Mouse (Mus musculus) ES-E14 (cell line): ENCODE results near the gene Tas2r143. TPM values are rescaled to one million over a fixed set of nuclear protein-coding genes. Genes with fewer than 3 reads are reported as not detected.

ENCODE experiments used
- DNase-seq: peaks from one replicate; pipeline ENCODE4 v3.0.0-alpha.2; 2013; ENCODE audit warnings: low read depth, low spot score
- H3K27ac ChIP-seq: 2 replicates; pipeline ENCODE4 v1.5.1; 2012; ENCODE audit warnings: low read depth, mild to moderate bottlenecking, low read length, moderate library complexity, mixed read lengths; ENCODE audit not compliant: poor library complexity, insufficient read depth, severe bottlenecking
- H3K36me3 ChIP-seq: 2 replicates; pipeline ENCODE4 v1.6.1; 2012; ENCODE audit warnings: mild to moderate bottlenecking, low read length, moderate library complexity, mixed read lengths; ENCODE audit not compliant: control insufficient read depth, poor library complexity, insufficient read depth, severe bottlenecking
- H3K4me1 ChIP-seq, 2 experiments: fragments of 150-350 bp in 1 of 2; sonication (generic) in 1 of 2; 2 replicates each; pipeline ENCODE4 v1.6.1; 2012; ENCODE audit warnings: low read length in 2 of 2, mild to moderate bottlenecking in 1 of 2, mixed read lengths in 1 of 2; ENCODE audit not compliant: control insufficient read depth in 2 of 2, insufficient read depth in 2 of 2, poor library complexity in 1 of 2
- H3K4me3 ChIP-seq, 2 experiments: fragments of 150-350 bp in 1 of 2; sonication (generic) in 1 of 2; 2 replicates each; pipeline ENCODE4 v1.5.1; 2012; ENCODE audit warnings: low read length in 2 of 2, low read depth in 1 of 2, mild to moderate bottlenecking in 1 of 2, mixed read lengths in 1 of 2; ENCODE audit not compliant: insufficient read depth in 1 of 2, poor library complexity in 1 of 2, severe bottlenecking in 1 of 2
- H3K9ac ChIP-seq: 2 replicates; pipeline ENCODE4 v1.6.1; 2012; ENCODE audit warnings: low read depth, mild to moderate bottlenecking, low read length, mixed read lengths; ENCODE audit not compliant: poor library complexity, insufficient read depth, severe bottlenecking
- H3K9me3 ChIP-seq: fragments of 150-350 bp; sonication (generic); 2 replicates; pipeline ENCODE4 v1.6.1; 2012; ENCODE audit warnings: low read depth, mild to moderate bottlenecking, low read length; ENCODE audit not compliant: control insufficient read depth, insufficient read depth
- CHD2 ChIP-seq: IDR thresholded peaks from 2 replicates; pipeline ENCODE4 v1.6.1; 2014; ENCODE audit warnings: mild to moderate bottlenecking, low read depth, low read length, inconsistent platforms
- HCFC1 ChIP-seq: IDR thresholded peaks from 2 replicates; pipeline ENCODE4 v1.6.1; 2012; ENCODE audit warnings: low read length, inconsistent platforms, borderline replicate concordance; ENCODE audit not compliant: insufficient read depth
- MAFK ChIP-seq: IDR thresholded peaks from 2 replicates; pipeline ENCODE4 v1.6.1; 2014; ENCODE audit warnings: mild to moderate bottlenecking, low read depth, low read length, inconsistent platforms; ENCODE audit not compliant: insufficient read depth
- ZC3H11A ChIP-seq: IDR thresholded peaks from 2 replicates; pipeline ENCODE4 v1.6.1; 2012; ENCODE audit warnings: low read depth, mild to moderate bottlenecking, inconsistent platforms, low read length, borderline replicate concordance
- ZNF384 ChIP-seq: IDR thresholded peaks from 2 replicates; pipeline ENCODE4 v1.6.1; 2012; ENCODE audit warnings: low read depth, low read length, inconsistent platforms
- in situ Hi-C, 2 experiments: fragments of 600-800 bp; cut with MboI; formaldehyde crosslinking; loops; one replicate each; pipeline ENCODE4 v1.15.1; 2025; ENCODE audit warnings: low sequenced_read_pairs in 2 of 2, inconsistent platforms in 1 of 2; ENCODE audit not compliant: unreplicated experiment in 2 of 2
- total RNA-seq: library from RNA; depleted of rRNA; stranded (reverse); fragments of 300-350 nt; gene quantifications from 2 replicates; pipeline ENCODE4 v1.2.3, GENCODE M21; 2012

The Tas2r143 gene
- total RNA-seq, 1 experiment = not detected

DNA sequence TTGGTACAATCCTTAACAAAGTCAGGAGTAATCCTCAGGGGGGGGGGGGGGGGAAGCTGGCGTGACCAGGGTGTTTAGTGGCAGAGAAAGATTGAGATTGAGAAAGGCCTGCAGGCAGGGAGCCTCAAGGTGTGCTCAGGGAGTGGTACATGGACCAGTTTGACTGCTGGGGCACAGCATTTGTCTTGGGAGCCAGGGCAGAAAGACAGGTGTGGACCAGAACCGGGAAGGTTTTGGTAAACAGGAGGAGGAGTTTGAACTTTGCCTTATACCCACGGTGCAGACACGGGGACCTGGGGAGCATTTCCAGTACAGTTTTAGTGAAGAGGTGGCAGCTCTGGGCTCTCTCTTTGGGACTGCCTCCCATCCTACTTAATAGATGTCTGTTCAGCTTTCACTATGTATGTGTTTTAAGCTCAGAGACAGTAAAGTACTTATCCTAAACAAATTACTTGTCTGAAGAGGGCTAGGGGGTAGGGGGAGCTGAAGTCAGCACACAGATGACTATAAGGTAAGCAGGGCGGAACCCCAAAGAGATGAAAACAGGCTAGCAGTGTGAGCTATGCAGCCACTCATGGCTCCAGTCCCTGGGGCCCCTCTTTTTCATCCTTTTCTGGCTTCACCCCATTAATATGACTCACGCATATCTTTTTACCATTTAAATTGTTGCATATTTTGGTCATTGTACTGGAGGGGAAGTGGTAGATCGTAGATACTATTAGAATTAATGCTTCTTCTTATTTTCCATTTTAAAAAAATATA, 26.2 kb upstream of the Tas2r143 start:
- Histone ChIP-seq H3K9ac (peak overlapping the region; percentile 49; the same call in 1 of the 2 replicates), H3K27ac (no peak overlapping the region)

DNA sequence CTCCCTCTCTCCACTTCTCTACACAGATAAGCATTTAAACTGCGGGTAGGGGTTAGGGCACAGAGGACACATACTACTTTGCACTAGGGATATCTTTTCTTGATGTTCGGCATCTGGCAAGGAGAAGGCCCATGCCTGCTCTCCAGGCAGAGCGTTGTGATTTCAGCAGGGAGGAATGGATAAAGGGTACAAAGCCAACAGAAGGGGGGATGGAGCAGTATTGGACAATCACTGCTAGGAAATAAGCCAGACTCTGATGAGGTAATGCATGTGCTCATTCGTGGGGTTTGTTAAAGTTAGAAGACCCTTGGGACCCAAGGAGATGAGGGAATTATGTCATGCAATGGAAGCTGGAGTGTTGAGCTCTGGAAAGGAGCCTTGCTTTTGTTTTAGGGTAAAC, 25.3 kb upstream of the Tas2r143 start:
- peaks cover 2 to 4% of the 10 kb centered on the region in 2 experiments; a peak in 2 of 4 replicates for H3K4me1 ChIP-seq
- DNase-seq = no peak
- H3K9ac ChIP-seq = no peak overlapping the region
- H3K27ac ChIP-seq = no peak overlapping the region
- TF ChIP-seq CHD2 (no peak), MAFK (no peak)
- H3K4me3 ChIP-seq = no peak overlapping the region
- no peaks in the 10 kb centered on the region for H3K9me3 ChIP-seq
- no peaks in the 10 kb centered on the region for H3K36me3 ChIP-seq
- in situ Hi-C loops = no loop called here

More for the DNA sequence above, 26.2 kb upstream of the Tas2r143 start:
- Histone ChIP-seq H3K4me3 (peak overlapping the region; percentile 66 to 83), H3K4me1 (peaks cover 2 to 4% of the 10 kb centered on the region in 2 experiments; a peak in 2 of 4 replicates), H3K9me3 (no peaks in the 10 kb centered on the region), H3K36me3 (no peaks in the 10 kb centered on the region)
- TF ChIP-seq ZC3H11A (no peak), HCFC1 (no peak), CHD2 (no peak), MAFK (no peak)
- in situ Hi-C loops = no loop called here
- no peak for DNase-seq

DNA sequence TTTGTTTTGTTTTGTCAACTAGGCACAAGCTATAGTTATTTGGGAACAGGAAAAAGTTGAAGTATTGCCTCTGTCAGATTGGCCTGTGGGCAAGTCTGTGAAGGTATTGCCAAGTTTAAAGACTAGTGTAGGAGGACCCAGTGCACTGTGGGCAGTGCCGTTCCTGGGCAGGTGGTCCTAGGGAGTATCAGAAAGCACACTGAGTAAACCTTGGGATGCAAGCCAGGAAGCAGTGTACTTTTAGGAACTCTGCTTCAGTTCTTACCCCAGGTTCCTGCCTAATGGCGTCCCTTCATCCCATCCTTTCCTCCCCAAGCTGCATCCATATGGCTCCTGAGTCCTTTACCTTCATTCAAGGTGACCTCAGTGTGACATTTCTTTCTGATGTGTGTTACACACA, 24.9 kb upstream of the Tas2r143 start:
- Histone ChIP-seq H3K4me1 (peaks cover 2 to 4% of the 10 kb centered on the region in 2 experiments; a peak in 2 of 4 replicates), H3K27ac (no peak overlapping the region), H3K9ac (no peak overlapping the region), H3K36me3 (no peaks in the 10 kb centered on the region), H3K9me3 (no peaks in the 10 kb centered on the region), H3K4me3 (no peak overlapping the region)
- no peak for DNase-seq
- TF ChIP-seq CHD2 (no peak), MAFK (no peak), ZC3H11A (no peak)
- in situ Hi-C loops = no loop called here

- H3K9ac ChIP-seq = no peak overlapping the region
- no peak overlapping the region for H3K4me3 ChIP-seq
- H3K9me3 ChIP-seq = no peaks in the 10 kb centered on the region
- in situ Hi-C loops = no loop called here
- no peaks in the 10 kb centered on the region for H3K36me3 ChIP-seq
- no peak for DNase-seq
- no peak overlapping the region for H3K27ac ChIP-seq
- H3K4me1 ChIP-seq = peaks cover 2 to 4% of the 10 kb centered on the region in 2 experiments; a peak in 2 of 4 replicates
- no peak for TF ChIP-seq ZC3H11A
- TF ChIP-seq ZNF384 = no peak
- no peak for TF ChIP-seq HCFC1
- TF ChIP-seq CHD2 = no peak
- no peak for TF ChIP-seq MAFK
Measured at GRCm38 (mm10) chr6:42376016-42376415, 24.0 kb upstream of the Tas2r143 start.

- H3K36me3 ChIP-seq = no peaks in the 10 kb centered on the region
- H3K9me3 ChIP-seq = no peaks in the 10 kb centered on the region
- no peak overlapping the region for H3K9ac ChIP-seq
- H3K27ac ChIP-seq = no peak overlapping the region
- in situ Hi-C loops = no loop called here
- TF ChIP-seq ZNF384 (no peak), HCFC1 (no peak)
- no peak for DNase-seq
- peaks cover 2 to 4% of the 10 kb centered on the region in 2 experiments; a peak in 2 of 4 replicates for H3K4me1 ChIP-seq
- no peak overlapping the region for H3K4me3 ChIP-seq
Measured at GRCm38 (mm10) chr6:42376504-42377019, 23.5 kb upstream of the Tas2r143 start.
